In the genomic region with DNA sequence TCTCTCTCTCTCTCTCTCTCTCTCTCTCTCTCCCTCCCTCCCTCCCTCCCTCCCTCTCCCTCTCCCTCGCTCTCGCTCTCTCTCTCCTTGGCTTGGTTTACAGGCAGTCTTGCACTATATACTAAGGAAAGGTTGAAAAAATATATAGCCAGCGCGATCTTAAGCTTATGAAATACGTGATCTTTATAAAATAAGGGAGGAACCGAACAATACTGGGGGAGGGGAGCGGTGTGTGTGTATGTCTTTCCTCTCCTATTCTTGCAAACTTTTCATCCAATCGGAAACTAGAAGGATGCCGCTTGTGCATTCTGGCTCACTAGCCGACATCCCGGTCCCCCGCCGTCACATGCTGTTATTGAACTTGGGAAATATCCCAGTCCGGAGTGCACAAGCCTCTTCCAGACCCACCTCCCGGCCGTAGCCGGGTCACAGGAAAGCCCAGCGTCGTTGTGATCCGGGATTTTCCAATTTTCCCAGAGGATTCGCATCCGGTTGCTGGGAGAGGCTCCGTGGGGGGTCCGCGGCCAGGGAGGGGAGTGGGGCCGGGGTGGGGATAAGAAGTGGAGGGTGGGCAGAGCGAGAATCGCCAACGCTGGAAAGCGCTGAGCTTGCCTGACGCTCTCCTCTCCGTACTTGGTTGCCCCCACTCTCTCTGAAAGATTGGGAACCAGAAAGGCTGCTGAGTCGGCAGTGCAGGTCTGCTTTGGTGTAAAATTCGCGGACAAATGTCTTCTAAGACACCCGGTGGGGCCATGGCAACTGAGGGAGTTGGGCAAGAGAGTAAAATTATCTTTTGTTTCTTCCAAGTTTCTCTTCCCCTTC, we compare ENCODE assay signal across 8 mouse cellular contexts. TPM values are rescaled to one million over a fixed set of nuclear protein-coding genes. Genes with fewer than 3 reads are reported as not detected.
A peak's percentile ranks its signal among the peaks of the same experiment; 100 is the strongest.
DNase-seq lines count a peak whose midpoint lies in the region; ATAC-seq and TF ChIP-seq lines count a peak whose summit lies in the region.

No protein-coding gene starts in this region.

- no peak for TF ChIP-seq EP300 in lung, postnatal 0 days (IDR thresholded peaks at IDR 0.05)

- peaks cover 16% of the 10 kb centered on the region for H3K4me1 ChIP-seq in heart, embryonic 10.5 days
- H3K4me1 ChIP-seq in lung, postnatal 0 days (ENCODE audit: insufficient read depth, low read depth, low read length): no peaks in the 10 kb centered on the region

- peak; percentile 65 for ATAC-seq in lung, postnatal 0 days
- ATAC-seq in activated CD4-positive, CD25-positive, alpha-beta regulatory T cell, adult 4 months: no peak

- H3K9me3 ChIP-seq in heart, embryonic 10.5 days: no peaks in the 10 kb centered on the region
- no peaks in the 10 kb centered on the region for H3K9me3 ChIP-seq in lung, postnatal 0 days (ENCODE audit: low read length)

- H3K27ac ChIP-seq in heart, embryonic 10.5 days: peak overlapping the region; percentile 89
- H3K27ac ChIP-seq in lung, postnatal 0 days (ENCODE audit: low read length): peak overlapping the region; percentile 51

- peak overlapping the region; percentile 43 for H3K9ac ChIP-seq in lung, postnatal 0 days (replicated peaks; ENCODE audit: low read depth)

- no peaks in the 10 kb centered on the region for H3K36me3 ChIP-seq in heart, embryonic 10.5 days
- no peaks in the 10 kb centered on the region for H3K36me3 ChIP-seq in lung, postnatal 0 days (ENCODE audit: insufficient read depth, low read length)

- under 1% methylated on average over 34 of the region's 36 CpGs for WGBS in heart, embryonic 10.5 days
- WGBS in lung, postnatal 0 days: under 1% methylated on average over 34 of the region's 36 CpGs

- peak; percentile 46 to 48 for DNase-seq in B cell, adult 2 months
- peak; percentile 62 for DNase-seq in MEL-GATA-1-ER (ENCODE audit: extremely low read depth, low read depth)
- peak; percentile 65 for DNase-seq in embryo, embryonic 10 days (ENCODE audit: low spot score)
- peak; percentile 77 for DNase-seq in heart, embryonic 10.5 days (ENCODE audit: low spot score)
- DNase-seq in kidney, adult 9 months: peak; percentile 52
- peak; percentile 62 for DNase-seq in lung, postnatal 0 days (ENCODE audit: low spot score)
- DNase-seq in retina, embryonic 14.5 days (ENCODE audit: low spot score): peak; percentile 67

- peaks cover 54% of the 10 kb centered on the region for H3K27me3 ChIP-seq in heart, embryonic 10.5 days (ENCODE audit: insufficient read depth, poor library complexity, severe bottlenecking)
- 0 out of 2 replicates have a peak, but pooled peaks cover 7% of the 10 kb centered on the region for H3K27me3 ChIP-seq in lung, postnatal 0 days (replicated peaks; ENCODE audit: insufficient read depth, low read length)

- TF ChIP-seq CTCF in lung, postnatal 0 days (IDR thresholded peaks at IDR 0.05): no peak

- peak overlapping the region; percentile 96 for H3K4me2 ChIP-seq in lung, postnatal 0 days (replicated peaks; ENCODE audit: low read depth, low read length)

- H3K4me3 ChIP-seq in heart, embryonic 10.5 days: peak overlapping the region; percentile 80
- H3K4me3 ChIP-seq in lung, postnatal 0 days (ENCODE audit: low read depth, low read length): peak overlapping the region; percentile 56

RNA-seq across cellular contexts. Expression of gene Tifa, which starts 0.8 kb away (rescaled TPM):
- polyA plus RNA-seq in heart, embryonic 10.5 days (2016; fragmentation: Nextera tagmentation; extraction: Ambion mirVana): 2.0 and 2.6 TPM in 2 replicates
- polyA plus RNA-seq in lung, postnatal 0 days (2015; fragmentation: Nextera tagmentation; extraction: Ambion mirVana): 6.3 and 7.1 TPM in 2 replicates
- polyA plus RNA-seq in activated CD4-positive, CD25-positive, alpha-beta regulatory T cell, adult 4 months (2017; shearing (Covaris generic)): under 1 TPM in 1 of 2 experiments, not detected in 1; 0.42 TPM

RNA-seq across cellular contexts. Expression of gene Alpk1, which starts 10.1 kb away (rescaled TPM):
- polyA plus RNA-seq in heart, embryonic 10.5 days (2016; fragmentation: Nextera tagmentation; extraction: Ambion mirVana): 0.92 and 1.0 TPM in 2 replicates
- 0.76 and 0.82 TPM in 2 replicates for polyA plus RNA-seq in lung, postnatal 0 days (2015; fragmentation: Nextera tagmentation; extraction: Ambion mirVana)
- polyA plus RNA-seq in activated CD4-positive, CD25-positive, alpha-beta regulatory T cell, adult 4 months (2017; shearing (Covaris generic)): under 1 TPM; 0.19 to 0.51 TPM

RNA-seq across cellular contexts. Expression of gene Ap1ar, which starts 46.9 kb away (rescaled TPM):
- 38.2 and 58.5 TPM in 2 replicates for polyA plus RNA-seq in heart, embryonic 10.5 days (2016; fragmentation: Nextera tagmentation; extraction: Ambion mirVana)
- 24.7 and 25.7 TPM in 2 replicates for polyA plus RNA-seq in lung, postnatal 0 days (2015; fragmentation: Nextera tagmentation; extraction: Ambion mirVana)
- polyA plus RNA-seq in activated CD4-positive, CD25-positive, alpha-beta regulatory T cell, adult 4 months (2017; shearing (Covaris generic)): 10 to 100 TPM; 15.4 to 25.2 TPM
